Mouse (Mus musculus): ENCODE measurements around the gene Gm28053.
"Not testable (repeated sequence)": the region's sequence is repeated elsewhere in the genome, so short reads cannot be mapped to it uniquely, and the experiment has no call there.

The Gm28053 gene

DNA sequence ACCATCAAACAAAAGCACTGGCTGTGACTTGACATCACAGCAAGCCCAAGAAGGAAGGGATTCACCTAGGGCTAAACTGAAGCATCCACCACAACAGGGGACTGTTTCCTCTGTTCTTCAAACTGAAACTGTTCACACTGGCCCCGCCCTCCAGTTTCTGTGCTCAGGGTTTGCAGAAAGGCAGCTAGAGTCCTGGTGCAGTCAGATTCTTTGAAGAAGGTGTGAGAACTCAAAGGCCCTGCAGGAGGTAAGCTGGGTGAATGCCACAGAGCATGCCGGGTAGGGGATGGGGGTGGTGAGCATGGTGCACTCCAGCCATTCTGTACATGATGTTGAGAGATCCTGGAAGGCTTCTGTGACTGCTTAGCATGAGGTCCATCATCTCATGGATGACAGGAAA is at the start of gene Gm28053, which contains the start of gene Gimap7:
Gene Gm28053 (plus strand): TSS at position 153 of the 400 bp plus-strand sequence.
Gene Gimap7 (plus strand): TSS at position 167 of the 400 bp plus-strand sequence.
- no peak for DNase-seq

DNA sequence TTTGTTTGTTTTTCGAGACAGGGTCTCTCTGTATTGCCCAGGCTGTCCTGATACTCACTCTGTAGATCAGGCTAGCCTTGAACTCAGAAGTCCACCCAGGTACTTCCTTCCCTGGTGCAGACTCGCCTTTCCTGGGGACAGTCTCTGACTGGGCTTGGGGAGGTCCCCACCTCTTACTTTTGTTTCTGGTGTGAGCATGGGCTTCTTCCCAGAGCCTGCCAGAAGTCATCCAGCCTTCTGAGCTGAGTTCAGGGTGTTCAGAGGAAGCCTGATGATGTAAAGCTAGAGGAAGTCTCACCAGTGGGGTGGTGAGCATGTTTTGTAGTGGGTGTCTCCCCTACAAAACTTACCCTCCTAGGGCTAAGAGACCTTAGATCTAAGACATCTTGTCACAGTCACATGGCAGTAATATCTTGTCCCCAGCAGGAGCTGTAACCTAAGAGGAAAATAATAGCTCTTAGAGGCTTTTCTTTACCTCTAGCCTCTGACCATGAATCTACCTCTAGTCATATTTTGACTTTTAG is 48.9 kb upstream of the Gm28053 start:
- DNase-seq, result no peak

DNA sequence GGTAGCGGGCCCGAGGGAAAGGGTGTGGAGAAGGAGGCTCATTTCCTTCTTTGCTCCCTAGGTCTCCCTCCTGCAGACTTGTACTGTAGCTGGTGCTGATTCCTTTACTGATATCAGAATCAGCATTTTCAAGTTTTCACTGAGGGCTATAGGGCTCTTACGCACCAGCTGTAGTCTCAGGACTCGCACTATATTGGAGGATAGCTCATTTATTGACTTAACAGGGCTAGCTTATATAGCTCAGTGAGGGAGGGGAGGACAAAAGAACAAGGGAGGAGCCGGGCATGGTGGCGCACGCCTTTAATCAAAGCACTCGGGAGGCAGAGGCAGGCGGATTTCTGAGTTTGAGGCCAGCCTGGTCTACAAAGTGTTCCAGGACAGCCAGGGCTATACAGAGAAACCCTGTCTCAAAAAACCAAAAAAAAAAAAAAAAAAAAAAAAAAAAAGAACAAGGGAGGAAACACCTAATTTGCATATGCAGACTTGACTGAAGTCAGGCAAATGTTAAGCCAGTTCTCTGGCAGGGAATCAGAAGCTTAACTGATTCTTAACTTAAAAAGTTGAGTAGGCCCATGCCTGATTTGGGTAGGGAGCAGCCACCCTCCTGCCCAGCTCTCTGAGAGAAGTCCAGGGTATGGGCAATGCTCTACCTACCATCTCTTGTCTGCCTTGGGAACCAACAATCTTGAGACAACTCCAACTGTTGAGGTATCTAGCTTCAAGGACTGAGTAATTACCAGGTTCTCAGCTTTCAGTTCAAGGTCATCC is 43.9 kb upstream of the Gm28053 start:
- DNase-seq, result no peak

DNA sequence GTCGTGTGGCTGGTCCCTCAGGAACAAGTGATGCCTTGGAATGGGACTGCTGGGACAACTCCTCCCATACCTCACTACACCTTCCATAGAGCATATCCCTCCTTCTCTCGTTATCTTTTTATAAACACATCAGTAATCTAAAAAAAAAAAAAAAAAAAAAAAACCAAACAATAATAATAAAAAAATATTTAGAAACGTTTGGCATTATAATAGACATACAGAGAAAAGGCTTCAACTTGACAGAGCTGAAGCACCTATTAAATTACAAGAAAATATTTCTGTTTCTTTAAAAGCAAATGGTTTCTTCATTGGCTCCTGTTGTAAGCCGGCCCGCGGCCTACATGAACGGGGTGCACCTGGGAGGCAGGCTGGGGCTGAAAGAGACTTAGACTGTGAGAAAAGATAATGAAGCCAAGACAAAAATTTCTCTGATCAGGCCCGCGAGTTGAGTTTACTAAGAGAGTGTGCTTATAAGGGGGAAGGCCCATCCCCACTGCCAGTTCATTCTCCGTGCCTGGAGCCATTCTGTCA is 42.9 kb upstream of the Gm28053 start:
- no peak for DNase-seq

DNA sequence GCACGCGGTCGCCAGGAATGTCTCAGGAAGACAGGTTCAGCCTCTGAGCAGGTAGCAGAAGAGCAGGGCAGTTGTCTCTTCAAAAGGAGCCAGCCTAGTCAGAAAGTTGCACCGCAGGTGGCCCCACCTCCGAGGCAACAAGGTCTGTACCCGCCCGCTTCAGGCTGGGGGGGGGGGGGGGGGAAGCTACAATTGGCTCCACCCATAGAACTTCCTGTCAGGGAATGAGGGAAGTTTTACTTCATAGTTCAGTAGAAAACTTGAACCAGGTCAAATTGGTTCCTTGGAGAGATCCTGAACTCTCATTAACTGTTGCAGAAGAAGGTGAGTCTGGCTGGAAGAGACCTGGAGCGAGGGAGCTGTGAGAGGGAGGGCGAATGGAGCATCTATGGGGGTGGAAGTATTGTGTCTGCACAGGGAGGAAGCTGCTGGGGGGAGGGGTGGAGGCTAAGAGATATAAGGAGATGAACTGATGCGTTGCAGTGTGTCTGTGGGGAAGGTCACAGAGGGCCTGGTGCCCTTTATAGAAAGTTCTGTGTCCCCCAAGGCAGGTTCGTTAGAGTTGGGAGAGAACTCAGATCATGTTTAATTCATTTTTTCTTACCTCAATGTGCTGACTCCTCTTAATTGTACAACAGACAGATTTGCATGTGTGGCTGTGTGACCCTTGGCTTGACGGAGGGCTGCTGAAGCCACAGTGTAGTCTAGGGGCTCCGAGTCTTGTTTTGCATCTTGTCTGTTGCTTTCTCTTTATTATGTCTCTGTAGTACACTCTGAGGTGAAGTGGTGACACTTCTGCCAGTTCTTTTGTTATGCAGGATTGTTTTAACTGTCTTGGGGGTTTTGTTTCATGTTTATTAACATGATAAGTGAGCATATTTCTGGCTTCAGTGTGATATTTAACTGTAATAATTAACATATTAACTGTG is 42.2 kb upstream of the Gm28053 start, which contains the start of gene Gimap9:
Gene Gimap9 (plus strand): TSS at position 199 of the 929 bp plus-strand sequence.
- DNase-seq, result no peak

DNA sequence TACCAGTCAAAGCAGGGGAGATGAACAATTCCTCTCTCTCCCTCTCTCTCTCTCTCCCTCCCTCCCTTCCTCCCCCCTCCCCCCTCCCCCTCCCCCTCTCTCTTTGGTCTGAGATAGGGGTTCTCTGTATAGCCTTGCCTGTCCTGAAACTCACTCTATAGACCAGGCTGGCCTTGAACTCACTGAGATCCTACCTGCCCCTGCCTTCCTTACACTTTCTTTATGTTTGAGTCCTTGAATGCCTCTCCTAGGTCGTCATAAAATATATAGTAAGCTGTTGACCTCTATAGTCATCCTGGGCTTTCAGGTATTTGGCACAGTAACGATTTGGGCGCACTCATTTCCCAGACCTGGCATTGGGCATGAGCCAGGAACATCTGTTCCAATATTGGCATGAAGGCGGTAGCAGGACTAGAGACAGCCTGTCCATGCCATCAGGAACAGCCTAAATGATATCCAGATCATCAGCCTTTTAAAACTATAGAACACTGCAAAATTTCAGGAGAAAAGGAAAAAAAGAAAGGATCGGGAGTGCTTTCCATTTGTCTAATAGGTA is 41.5 kb upstream of the Gm28053 start:
- no peak for DNase-seq

DNA sequence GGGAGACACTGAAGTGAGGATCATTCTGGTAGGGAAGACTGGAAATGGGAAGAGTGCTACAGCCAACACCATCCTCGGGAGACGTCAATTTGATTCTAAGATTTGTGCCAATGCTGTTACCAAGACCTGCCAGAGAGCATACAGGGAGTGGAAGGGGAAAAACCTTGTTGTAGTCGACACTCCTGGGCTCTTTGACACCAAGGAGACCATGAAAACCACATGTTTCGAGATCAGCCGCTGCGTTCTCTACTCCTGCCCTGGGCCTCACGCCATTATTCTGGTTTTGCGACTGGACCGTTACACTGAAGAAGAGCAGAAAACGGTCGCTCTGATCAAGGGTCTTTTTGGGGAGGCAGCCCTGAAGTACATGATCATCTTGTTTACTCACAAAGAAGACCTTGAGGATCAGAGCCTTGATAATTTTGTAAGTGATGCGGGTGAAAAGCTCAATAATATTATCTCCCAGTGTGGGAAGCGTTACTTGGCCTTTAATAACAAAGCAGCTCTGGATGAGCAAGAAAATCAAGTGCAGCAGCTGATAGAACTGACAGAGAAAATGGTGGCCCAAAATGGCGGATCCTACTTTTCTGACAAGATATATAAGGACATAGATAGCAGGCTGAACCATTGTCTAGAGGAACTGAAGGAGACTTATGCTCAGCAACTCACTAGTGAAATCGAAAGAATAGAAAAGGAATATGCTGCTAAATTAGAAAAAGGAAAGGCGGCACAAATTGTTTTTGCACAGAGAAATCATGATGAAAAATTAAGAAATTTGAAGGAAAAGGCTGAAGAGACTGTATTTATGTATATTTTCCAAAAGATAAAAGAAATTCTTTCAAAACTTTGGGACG is 40.7 kb upstream of the Gm28053 start:
- no peak for DNase-seq

DNA sequence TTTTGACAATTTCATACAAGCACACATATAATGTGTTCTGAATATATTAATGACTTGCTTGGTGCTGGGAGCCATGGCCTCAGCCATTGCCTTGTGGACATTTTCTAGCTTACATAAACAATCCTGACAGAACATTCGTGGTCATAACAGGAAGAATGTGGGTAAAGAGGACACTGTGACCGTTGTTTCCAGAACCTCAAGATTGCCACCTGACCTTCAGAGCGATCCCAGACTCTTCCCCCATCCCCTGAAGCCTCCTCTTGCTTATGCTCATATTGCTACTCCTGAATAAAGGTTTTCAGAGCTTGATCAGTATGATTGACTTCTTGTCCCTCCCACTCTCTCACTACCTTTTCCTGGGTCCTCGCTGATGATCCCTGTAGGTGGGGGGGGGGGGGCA is 40.0 kb upstream of the Gm28053 start:
- DNase-seq, result no peak

DNA sequence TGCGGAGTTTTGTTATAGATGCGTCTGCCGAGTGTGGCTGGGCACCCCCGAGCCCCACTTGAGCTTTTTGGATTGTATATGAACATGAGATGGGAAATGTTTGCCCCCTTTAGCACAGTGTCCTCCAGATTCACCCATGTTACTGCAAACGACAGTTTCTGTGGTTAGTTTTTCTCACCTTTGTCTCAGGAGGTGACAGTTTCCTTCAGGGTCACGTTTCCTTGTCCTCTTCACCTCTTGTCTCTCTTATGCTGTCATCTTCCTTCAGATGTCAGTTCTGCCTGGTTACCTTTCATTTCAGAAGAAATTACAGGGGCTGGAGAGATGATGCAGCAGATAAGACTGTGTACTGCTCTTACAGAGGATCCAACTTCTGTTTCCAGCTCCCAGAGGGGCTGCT is 38.7 kb upstream of the Gm28053 start:
- no peak for DNase-seq

DNA sequence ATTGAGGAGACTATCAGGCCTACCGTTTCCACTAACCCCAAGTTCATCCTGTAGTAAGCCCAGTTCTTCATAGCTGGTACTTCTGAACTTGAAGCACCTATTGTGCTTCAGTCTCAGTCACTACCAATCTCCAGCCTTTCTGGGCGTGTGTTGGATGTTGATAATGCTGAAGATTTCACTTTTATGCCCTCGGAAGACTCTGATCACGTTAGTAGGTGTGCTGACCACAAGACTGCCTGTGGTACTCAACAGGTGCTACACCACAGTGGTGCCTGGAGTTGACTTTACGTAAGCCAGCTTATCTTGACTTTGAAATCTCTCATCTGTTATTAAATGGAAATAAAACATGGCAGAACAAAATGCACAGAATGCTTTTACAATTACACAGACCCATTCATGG is 38.0 kb upstream of the Gm28053 start:
- no peak for DNase-seq

DNA sequence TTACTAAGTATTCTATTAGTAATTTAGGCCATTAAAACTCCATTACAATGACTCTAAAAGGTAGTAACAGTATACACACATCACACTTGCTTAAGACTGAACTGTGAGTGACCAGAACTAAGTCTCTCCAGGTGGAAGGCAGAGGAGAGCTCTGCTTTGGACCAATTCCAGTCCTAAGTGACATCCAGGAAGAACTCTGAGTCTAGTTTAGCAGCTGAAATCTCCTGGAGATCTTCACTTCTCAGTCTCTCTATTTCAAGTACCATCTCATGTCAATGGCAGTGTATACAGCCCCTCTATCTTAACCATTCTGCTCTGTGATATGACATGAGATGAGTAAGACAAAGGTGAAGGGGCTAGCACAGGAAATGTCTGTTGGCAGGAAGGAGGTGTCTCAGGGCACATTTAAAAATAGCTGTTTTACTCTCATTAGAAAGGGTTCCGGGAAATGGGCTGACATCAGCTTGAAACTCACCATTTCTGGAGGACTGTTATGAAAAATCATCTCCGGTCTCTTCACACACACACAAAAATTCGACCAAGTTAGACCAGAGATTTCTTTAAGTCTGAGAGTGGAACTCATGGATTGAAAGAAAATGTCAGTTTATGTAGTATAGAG is 36.8 kb upstream of the Gm28053 start:
- no peak for DNase-seq

DNA sequence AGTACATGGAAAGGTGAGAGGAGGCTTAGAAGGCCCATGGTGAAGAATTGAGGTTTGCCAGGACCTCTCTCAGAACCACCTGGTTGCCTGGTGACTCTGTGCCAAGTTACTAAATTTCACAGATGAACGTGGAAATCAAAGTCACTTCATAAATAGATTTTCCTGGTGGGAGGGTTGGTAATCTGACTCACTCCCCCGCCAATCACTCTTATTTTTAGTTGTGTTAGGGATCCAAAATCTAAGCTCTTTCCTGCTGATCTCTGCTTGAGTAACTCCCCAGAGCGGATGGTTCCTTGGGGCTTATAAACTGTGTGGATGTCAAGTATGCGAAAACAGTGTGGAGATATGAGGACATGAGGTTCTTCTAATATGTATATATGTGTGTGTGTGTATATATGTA is 36.1 kb upstream of the Gm28053 start:
- DNase-seq, result no peak

DNA sequence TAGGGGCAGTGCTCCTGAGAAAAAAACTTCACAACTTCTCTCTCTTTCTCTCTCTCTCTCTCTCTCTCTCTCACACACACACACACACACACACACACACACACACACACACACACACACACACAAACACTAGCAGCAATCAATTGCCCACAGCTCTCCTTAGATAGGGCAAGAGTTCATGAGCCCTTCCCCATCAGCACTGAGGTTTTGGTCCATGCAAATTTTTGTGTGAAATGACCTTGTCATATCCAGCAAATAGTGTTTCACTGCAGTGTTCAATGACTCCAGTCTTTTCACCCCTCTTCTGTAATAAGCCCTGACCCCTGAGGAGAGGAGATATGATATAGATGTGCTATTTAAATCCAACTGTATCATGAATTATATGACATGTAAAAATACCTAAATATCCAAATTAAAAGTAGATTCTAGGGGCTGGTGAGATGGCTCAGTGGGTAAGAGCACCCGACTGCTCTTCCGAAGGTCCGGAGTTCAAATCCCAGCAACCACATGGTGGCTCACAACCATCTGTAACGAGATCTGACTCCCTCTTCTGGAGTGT is 35.1 kb upstream of the Gm28053 start:
- DNase-seq, result not testable (repeated sequence)

DNA sequence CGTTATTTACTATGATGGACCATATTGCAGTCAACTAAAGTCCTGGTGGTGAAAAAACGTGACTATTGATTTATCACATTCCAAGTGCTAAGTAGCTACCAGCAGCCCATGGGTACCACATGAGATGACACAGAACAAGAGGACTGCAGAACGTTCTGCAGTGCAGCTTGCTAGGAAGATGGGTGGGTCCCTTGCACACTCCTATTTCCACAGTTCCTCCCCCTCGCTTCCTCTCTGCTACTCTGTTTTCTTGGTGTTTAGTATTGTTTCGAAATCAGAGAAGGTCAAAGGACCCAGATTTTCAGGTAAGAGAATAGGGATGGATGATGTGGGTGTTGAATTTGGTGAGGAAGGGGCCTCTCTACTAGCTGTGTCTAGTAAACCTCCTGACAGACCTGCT is 34.1 kb upstream of the Gm28053 start, which contains the start of gene Gimap4:
Gene Gimap4 (plus strand): TSS at position 231 of the 400 bp plus-strand sequence.
- DNase-seq, result no peak

DNA sequence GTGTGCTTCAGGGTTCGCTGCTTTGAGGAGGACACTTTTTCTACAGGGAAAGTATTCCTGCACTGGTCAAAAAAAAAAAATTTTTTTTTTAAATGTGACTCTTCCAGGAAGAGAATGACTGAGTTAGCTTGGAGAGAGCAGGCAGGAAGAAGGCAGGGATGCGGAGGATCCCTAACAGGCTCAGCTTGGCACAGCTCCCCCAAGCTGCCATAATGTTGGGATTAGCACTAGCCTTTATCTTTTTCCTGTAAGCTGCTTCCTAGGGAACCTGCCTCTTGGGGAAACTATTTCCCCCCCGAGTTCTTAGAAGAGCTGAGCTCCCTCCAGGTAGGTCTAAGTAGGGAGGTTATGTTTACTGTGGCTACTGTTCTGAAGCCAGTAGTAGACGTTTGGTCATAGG is 33.6 kb upstream of the Gm28053 start:
- no peak for DNase-seq

DNA sequence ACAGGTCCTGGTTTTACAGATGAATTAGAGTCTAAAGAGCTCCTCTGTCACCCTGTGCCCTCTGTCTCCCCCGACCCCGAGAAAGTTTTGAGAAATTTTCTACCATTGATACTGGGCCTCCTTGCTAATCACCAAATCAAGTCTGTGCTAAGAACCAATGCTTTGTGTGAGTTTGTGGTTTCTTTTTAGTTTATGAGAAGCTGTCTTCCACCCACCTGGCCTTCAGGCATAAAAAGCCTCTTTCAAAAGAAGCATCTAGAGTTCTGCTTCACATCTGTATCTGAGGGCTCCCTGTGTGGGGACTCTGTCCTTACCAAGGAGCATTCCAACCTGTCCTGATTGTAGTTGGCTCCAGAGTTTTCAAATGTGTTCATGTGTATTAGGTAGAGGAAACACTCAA is 33.2 kb upstream of the Gm28053 start:
- DNase-seq, result no peak

DNA sequence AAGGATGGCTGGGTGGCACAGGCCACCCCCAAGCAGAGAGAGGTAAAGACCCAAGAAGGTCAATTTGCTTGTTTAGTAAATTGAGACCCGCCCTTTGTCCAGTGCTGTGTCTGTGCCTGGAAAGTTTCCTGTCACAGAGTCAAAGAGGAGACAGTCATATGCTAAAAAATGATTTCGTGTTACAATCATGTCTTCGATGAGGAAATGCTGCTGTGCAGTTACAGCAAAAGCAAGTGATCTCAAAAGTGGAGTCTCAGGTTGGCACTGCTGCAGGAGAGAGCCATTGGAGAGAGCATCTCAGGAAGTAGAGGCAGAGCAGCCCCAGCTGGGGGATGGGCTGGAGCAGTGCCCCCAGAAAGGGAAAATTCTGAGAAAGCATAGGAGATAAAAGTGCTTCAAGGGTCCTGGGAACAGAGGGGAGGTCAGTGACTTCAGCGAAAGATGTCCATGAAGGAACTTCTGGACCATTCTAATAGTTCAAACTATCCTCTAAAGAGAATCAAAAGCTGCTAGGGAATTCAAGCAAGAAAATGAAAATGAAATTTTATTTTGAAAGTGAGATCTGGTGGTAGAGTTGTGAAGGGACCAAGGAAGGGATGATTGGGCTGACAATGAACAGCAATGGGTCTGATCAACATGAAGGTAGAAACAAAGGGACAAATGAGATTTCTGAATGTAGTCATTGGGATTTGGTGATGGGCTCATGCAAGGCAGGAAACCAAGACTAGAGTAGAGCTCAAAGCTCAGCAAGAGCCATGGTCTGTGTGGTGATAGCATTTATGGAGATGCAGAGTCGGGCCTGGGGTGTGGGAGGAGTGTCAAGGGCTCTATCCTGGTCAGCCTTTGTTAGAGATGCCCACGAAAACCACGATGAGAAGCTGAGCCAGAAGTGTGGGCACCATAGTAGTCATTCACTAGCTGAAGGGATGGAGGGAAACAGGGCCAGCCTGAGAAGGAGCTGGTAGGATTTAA is 32.4 kb upstream of the Gm28053 start:
- DNase-seq, result no peak

DNA sequence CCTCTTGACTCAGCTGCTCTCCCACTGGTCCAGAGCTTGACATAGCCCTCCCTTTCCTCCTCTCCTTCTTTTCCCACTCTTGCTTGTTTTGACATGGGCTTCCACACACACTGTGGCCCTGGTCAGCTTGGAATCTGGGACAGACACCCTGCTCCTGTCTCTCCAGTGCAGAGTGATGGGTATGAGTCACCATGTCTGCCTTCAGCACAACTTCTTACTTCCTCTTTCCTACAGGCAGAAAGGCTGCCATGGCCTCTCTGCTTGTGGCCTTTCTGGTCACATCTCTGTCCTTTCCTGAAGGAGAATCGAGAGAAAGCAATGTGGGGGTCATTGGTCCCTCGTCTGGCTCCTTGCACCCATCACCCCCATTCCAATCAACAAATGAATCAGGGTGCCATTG is 31.3 kb upstream of the Gm28053 start:
- DNase-seq, result no peak

DNA sequence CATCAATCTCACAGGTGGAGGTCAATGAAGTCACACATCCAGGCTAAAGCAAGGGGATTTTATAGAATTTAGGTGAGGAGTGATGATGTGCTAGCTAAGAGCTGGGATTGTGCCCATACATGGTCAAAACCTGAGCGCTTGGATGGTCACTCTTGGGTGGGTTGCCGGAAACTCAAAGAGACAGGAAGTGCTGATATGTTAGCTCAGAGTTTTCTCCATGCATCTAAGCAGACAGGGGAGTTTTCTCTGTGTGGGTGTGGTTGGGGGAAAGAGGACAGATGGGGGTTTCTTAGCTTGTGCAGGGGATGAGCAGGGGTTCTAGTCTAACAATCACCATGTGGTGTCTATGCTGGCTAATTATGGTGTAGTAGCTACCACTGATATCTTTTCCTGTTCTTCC is 29.1 kb upstream of the Gm28053 start:
- no peak for DNase-seq

DNA sequence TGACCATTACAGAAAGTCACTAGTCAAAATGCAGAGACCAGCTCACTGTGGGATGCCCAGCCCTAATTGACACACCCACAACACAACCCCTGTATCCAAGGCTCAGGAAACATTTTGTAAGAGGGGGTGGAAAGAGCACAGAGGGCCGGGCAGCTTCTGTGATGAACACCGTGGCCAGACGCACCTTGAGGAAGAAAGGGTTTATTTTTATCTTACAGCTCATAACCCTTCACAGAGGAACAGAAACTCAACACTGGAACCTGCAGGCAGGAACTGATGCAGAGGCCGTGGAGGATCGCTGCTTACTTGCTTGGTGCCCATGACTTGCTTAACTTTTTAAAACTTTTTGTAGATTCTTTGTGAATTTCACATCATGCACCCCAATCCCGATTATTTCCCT is 25.4 kb upstream of the Gm28053 start:
- DNase-seq, result no peak
